Mouse (Mus musculus): ENCODE results near the gene Serpina3m.
"Not testable (repeated sequence)": the region's sequence is repeated elsewhere in the genome, so short reads cannot be mapped to it uniquely, and the experiment has no call there.

The Serpina3m gene

DNA sequence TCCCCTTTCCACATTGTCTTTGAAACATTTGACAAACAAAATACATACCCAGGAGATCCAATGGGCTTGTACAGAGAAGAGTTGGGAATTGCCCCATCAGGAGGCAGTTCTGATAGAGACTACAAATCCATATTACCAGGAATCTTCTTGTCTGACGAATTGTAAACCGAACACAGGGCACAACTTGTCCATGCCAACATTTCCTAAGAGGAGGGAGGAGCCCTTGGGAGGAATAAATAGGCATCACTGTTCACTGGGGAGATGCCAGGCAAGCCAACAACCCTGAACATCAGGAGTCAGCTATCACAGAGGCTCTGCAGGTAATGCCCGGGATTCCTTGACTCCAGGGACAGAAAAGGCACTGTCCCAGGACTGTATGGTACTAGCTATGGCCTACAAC, at the start of gene Serpina3m, which contains the start of gene Serpina3k:
Serpina3m (plus strand) TSS at position 261 of the 400 bp plus-strand sequence.
Serpina3k (plus strand) TSS at position 261 of the 400 bp plus-strand sequence.
- DNase-seq, result not testable (repeated sequence)

DNA sequence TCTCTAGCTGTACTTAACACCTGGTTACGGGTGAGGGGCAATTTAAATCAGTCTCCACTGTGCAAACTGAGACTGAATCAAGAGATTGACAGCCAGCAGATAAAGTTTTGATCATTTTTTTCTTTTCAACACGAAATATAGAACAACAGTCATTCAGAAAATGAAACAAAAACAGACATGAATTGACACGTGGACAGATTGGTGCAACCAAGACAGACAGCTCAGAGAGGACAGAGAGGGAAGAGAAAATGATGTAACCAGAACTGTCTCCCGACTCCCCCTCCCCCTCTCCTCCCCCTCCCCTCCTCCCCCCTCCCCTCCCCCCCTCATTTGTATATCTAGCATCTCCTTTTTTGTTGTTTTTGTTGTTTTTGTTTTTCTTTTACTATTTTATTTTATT, 48.4 kb upstream of the Serpina3m start:
- no peak for DNase-seq

DNA sequence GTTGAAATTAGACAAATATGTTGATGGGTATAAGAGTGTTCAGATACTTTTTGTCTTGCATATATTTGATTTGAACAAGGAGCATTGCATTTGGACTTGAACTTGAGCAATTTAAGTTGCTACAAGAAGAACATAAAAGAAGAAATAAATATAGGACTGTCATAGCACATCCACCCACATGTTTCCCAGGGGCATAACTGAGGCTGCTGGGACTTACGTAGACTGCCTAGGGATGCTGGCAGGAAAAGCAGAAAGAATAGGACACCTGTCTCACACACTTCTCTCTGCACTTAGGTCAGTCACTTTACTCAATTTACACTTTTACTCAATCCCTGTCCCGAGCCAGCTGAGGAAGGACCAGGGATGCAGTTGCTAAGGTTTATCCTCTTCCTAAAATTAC, 44.3 kb upstream of the Serpina3m start:
- no peak for DNase-seq

DNA sequence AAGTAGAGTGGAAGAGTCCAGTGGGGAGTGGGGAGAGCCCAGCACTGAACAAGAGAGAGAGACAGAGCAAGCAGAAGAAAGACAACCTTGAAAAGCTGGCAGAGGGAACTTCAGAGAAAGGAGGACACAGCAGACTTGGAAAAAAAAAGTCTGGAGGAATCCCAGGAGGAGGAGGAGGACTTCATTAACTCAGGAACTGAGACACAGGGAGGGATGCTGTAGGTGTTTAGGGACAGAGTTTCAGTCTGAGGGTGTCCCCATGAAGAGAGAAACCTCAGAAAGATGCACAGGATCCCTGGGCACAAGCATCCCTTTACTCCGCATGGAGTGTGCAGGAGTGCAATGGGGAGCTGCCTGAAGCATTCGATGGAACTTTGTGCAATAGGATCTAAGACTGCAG, 40.2 kb upstream of the Serpina3m start:
- no peak for DNase-seq

DNA sequence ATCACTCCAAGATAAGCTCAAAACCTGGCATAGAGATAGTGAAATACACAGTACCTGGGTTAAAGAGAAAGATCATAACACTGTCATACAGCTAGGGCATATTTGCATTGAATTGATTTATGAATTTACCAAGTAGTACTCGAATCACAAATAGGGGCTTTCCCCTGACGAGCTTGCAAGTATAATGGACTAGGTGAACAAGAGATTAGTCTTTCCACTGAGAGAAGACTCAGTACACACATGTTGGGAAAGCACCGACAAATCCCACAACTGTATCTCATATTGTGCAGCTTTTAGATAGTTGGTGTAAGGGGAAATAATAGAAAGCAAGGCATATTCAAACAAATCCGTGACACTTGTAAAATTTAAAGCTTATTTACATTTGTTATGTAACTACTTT, 32.3 kb upstream of the Serpina3m start:
- DNase-seq, result no peak

DNA sequence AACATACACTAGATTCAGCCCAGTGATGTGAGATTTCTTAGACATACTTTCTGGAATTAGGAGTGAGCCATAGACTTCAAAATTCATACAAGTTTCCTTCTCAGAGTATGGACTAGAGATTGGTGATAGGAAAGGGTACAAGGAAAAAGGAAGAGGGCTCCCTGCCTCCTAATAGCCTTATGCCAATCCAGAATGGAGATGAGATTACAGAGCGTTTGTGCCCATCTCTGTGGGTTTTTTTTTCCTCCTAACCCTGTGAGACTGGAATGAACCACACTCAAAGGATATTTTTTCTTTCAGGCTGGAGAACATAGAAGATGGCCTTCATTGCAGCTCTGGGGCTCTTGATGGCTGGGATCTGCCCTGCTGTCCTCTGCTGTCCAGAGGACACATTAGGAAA, 24.0 kb upstream of the Serpina3m start, which contains the start of gene Serpina3j:
Serpina3j (plus strand) TSS at position 301 of the 400 bp plus-strand sequence.
- no peak for DNase-seq

DNA sequence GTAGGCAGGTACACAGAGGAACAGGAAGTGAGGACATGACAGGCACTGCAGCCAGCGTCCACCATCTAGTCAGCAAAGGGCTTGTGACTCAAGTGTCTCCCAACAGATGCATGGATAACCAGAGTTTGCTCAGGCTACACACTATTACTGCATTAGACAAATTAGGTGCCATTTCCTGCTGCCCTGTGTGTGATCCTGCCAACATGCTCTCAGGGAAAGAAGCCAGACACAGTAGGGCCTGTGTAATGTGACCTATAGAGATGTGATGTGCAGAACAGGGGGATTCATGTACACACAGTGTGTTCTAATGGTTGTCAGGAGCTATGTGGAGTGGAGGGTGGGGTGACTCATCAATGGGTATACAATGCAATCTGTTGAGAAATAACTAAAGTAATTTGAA, 15.8 kb upstream of the Serpina3m start:
- DNase-seq, result no peak

DNA sequence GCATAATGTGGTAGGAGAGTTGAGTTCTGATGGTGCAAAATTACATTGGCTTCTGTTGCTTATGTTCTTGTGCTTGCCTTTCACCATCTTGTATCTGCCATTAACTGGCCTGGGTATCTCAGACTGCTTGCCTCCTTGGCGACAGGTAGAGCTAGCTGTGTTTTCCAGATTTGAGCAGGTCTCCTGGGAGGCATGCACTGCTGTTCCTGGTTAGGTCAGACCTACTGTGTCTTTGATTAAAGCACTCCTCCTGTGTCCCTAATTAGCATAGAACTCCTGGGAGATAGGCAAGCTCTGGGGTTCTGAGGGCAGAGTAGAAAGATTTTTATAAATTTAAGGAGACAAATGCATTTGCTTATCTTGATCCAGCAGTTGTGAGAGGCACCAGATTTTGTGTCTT, 6.6 kb upstream of the Serpina3m start:
- DNase-seq, result no peak

DNA sequence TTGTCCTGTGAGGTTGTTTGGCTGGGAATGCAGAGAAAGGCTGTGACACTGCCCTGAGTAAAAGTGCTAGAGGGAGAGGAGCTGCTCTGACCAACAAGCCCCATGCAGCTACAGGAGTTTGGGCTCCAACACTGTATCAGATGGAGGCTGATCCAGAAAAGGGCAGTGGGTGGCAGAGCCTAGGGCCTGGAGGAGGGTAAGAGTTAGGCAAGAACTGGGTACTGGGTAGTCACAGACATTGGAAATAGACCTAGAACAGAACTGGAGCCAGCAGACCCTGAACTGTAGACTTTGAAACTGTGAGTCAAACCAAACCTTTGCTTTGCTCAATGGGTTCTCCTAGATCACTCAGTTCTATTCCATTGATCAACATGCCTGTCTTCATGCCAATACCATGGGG, 1.4 kb upstream of the Serpina3m start:
- DNase-seq, result not testable (repeated sequence)

DNA sequence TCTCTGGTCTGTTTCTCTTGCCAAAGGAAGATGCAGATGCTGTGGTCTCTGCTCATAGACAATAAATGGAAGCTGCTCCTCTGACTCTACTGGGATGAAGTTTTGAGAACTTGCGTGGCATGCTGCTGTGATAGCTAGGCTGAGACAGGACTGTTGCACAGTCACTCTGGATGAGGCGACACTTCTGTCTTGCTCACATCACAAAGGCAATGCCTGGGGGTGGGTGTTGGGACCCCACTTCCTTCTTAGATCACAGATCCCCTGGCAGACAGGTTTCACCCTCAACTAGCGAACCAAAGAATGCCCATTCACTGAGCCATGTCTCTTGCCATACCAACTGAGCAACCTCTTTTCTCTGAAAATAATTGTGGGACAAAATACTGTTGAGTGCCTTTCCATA, 419 bp downstream of the Serpina3m start:
- no peak for DNase-seq

DNA sequence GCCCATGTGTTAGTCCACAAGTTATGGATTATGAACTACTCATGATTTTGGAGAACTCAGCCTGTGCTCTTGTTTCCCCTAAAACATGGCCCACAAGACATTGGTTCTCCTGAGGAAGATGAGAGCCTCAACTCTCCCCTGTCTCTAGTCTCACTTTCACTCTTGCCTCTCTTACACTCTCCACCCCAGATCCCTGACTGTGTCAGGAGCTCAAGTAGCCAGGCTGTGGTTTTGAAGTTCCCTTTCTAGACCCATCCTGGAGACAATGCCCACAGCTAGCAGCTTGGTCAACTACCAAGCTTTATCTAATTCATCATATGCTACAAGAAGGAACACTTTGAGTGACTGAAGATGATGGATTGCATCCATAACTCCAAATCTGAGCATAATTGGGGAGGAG, 4.2 kb downstream of the Serpina3m start:
- not testable (repeated sequence) for DNase-seq

DNA sequence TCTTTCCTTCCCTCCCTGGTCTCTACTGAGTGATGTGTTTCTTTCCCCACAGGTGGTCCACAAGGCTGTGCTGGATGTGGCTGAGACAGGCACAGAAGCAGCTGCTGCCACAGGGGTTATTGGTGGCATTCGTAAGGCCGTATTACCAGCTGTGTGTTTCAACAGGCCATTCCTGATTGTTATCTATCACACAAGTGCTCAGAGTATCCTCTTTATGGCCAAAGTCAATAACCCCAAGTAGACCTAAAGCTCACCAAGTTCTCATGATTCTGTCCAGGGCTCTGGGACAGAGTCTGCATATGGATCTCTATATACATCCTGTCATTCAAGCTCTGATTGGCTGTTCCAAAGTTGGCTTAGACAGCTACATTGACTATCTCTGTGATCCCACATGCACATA, 6.9 kb downstream of the Serpina3m start:
- DNase-seq, result no peak

DNA sequence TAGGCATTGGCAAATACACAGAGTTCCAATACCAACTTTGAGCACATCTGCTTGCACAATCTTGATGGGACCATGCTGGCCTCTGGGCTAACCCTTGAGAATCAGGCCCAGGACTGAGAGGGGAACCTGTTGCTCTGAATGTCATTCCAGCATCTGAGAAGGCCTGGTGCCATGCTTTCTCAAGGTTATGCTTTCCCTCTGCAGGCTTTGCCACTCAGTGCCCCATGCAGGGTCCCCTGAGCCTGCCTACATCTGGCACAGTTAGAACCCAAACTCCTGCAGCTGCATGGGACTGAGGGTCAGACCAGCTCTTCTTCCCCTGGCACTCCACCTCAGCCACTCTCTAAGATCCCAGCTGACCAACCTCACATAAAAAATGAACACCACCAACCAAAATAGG, 7.4 kb downstream of the Serpina3m start:
- no peak for DNase-seq

DNA sequence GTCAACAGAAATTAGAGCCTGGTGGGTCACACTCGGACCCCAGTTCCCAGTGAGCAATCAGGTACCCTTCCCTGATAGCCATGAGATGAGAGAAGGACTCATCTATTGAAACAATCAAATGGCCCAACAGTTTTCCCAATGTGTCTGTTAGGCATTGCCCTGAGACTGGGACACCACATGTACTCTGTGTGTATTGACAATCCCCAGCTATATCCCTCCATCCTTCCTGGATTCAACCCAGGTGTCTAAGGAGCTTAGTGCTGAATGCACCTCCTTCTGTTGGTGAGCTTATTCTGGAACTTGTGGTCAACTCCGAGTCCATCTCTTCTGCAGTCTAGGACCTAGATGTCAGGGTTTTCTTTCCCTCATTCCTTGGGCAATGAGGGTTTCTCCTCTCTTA, 8.8 kb downstream of the Serpina3m start:
- DNase-seq, result no peak

DNA sequence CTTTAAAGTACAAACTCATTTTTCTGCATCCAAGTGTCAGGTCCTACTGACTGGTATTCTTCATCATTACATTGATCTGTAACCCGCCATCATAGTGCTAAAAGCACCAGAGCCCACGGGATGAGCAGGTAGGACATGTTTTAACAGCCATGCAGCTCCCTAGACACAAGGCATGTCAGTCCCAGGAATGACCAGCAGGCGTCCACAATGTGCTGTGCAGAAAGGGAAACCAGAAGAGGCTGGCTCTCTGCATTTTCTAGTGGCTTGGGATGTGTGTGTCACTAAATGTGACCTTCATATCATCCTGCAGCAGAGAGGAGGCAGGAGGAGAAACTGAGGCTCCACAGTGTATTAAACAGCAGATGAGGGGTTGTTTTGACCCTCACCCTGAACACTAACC, 13.5 kb downstream of the Serpina3m start:
- peak; percentile 19 for DNase-seq

DNA sequence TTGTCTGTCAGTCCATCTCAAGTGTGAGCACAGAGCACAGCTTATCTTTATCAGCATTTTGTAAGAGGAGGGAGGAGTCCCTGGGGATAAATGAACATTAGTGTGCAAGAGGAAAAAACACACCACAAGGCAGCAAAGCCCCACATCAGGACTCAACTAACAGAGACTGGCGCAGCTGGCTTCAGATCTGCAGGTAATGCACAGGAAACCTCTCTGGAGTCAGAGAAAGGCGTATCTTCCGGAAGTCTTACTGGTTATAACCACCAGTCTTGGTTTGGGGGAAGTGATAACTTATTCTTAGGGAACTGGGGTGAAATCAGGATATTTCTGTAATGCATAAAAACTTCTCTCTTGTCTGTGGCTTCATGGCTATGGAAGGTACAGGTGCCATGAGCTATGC, 17.7 kb downstream of the Serpina3m start:
- no peak for DNase-seq

DNA sequence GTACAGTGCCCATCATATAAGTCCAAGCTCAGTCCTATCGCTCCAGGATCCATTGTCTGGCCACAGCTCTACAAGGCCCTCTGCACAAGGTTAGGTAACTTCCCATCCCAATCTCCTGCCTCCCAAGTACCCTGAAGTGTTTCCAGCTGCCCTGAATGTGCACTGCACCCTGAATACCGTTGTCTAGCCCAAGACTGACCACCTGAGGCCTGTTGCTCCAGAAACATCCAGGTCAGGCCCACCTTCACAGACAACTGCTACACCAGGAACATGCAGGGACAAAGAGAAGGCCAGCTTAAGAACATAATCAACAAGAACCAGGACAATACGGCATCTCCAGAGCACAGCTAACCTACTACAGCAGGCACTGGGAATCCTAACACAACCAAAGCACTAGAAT, 31.7 kb downstream of the Serpina3m start:
- DNase-seq, result no peak

DNA sequence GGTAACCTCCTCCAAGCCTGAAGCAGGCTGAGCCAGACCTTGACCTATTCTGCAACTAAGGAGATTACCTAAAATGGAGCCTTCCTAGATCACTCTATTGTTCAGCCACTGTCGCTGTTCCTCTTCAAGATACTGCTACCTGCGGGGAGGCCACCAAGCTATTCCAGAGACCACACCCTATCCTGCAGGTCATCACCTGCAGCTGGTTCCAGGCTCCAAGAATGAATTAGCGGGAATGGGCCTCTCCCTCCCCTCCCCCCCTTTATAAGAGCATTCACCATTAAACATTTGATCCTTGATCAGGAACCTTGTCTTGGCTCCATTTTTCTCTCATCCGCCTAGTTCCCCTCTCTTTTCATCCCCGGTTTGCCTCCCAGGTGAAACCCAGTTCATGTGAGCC, 38.9 kb downstream of the Serpina3m start:
- not testable (repeated sequence) for DNase-seq

DNA sequence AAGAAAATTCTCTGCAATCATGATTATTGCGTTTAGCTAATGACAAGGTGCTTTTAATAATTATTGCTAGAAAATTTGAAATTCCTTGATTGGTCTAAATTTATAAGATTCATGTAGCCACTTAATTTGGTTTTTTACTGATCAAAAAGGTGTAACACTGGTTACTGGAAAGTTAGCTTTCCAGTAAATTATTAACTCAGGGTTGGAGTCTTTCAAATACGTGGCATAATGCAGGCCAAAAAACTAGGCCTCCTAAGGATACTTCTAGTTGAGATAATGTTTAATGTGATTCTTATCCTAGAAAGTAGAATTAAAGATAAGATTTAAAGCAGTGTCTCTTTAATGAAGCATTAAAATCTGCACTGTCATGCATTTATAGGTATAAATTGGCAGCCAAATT, 40.1 kb downstream of the Serpina3m start:
- DNase-seq, result not testable (repeated sequence)

DNA sequence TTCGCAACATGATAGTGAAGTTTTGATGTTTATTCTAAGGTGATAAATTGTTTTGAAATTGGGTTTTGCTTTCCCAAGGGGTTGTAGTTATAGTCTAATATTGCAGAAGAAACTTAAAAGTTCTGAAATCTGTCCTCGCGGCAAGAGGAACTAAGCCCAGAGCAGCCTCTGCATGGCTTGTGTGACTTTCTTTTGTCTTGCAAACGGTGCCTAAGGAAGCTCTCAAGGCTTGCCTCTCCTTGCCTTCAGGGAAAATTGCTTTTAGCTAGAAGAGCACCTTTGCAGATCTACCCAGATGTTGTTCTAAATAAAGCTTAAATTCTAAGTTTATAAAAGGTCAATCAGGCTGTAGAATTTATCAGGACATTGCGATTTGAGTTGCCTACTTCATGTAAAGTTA, 40.5 kb downstream of the Serpina3m start:
- DNase-seq, result not testable (repeated sequence)

DNA sequence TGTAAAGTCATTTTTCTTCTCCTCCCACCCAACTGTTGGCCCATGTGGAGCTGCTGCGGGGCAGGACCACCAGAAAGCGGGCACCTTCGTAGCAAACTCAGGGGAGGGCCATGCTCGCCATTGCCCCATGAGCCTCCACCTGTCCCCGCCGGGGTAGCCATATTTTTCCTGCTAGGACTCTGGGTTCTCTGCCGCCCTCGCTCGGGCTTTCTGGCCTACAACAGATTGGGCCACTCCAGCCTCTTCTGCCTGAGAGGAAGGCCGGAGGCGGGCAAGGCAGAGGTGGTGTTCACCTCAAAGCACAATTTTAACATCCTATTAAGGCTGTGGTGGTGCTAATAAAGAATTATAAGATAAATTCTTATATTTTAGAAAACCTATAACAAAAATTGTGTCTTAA, 41.6 kb downstream of the Serpina3m start:
- DNase-seq, result no peak

DNA sequence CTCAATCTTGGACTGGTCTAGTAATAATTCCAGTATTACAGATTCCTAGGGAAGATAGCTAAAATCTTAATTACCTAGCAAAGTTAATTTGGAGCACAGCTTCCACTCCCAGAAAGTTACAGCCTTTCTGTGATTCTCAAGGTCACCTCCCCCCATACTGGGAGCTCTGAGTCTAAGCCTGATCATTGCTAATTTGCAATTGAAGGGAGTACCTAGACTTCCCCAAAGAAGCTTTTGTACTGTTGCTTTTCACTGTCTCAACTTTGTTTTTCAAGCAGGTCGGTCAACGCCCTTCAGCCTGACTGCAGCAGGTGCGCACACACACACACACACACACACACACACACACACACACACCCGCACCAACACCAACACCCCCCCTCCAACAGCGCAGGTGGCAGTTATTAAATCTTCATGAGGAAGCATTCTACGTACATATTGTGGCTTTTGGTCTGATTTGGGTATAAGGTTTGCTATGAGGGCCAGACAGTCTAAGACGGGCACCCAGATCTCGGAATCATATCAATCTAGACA, 42.9 kb downstream of the Serpina3m start:
- not testable (repeated sequence) for DNase-seq

DNA sequence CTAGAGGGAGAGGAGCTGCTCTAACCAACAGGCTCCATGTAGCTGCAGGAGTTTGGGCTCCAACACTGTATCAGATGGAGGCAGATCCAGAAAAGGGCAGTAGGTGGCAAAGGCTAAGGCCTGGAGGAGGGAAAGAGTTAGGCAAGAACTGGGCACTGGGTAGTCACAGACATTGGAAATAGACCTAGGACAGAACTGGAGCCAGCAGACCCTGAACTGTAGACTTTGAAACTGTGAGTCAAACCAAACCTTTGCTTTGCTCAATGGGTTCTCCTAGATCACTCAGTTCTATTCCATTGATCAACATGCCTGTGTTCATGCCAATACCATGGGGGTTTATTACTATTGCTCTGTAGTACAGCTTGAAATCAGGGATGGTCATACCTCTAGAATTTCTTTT, 47.7 kb downstream of the Serpina3m start:
- not testable (repeated sequence) for DNase-seq

DNA sequence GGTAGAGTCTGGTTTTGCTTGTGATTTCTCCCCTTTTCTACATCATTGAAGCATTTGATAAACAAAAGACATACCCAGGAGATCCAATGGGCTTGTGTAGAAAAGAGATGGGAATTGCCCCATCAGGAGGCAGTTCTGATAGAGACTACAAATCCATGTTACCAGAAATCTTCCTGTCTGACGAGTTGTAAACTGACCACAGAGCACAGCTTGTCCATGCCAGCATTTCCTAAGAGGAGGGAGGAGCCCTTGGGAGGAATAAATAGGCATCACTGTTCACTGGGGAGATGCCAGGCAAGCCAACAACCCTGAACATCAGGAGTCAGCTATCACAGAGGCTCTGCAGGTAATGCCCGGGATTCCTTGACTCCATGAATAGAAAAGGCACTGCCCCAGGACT, 48.6 kb downstream of the Serpina3m start:
- not testable (repeated sequence) for DNase-seq

DNA sequence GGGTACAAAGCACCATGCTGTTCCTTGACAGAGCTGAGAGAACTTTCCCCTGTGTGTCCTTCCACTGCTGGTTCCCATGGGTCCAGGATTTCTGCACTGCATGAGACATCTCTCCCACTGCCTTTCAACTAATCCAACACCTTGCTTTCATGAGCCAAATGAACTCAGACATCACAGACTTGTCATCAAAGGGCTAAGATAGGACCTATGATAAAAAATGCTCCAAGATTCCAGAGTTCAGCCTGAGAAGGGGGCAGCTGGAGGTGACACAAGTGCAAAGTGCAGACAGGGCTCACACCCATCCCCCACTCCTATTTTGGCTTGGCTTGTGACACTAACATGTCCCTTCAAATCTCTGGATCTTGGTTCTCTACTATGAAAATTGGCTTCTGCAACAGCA, 50.2 kb downstream of the Serpina3m start:
- DNase-seq, result no peak
